Mouse (Mus musculus) adrenal gland, adult 18-20 months (tissue): ENCODE results near the gene R3hdm1. TPM values are rescaled to one million over a fixed set of nuclear protein-coding genes. Genes with fewer than 3 reads are reported as not detected.
A peak's percentile ranks its signal among the peaks of the same experiment; 100 is the strongest.
"Not testable (repeated sequence)": the region's sequence is repeated elsewhere in the genome, so short reads cannot be mapped to it uniquely, and the experiment has no call there.

Experiments used
- DNase-seq, 2 experiments: peaks; one replicate each; pipeline ENCODE4 v3.0.0; 2021 to 2022; ENCODE audit warnings: low spot score in 2 of 2
- total RNA-seq, 2 experiments: library from RNA; stranded (reverse); gene quantifications; 1 replicate in 1 of 2; 2 replicates in 1 of 2; pipeline ENCODE4 v1.2.3; 2021

The R3hdm1 gene
- total RNA-seq, 2 experiments from 2014 or later, result 61.4 to 68.2 TPM

DNA sequence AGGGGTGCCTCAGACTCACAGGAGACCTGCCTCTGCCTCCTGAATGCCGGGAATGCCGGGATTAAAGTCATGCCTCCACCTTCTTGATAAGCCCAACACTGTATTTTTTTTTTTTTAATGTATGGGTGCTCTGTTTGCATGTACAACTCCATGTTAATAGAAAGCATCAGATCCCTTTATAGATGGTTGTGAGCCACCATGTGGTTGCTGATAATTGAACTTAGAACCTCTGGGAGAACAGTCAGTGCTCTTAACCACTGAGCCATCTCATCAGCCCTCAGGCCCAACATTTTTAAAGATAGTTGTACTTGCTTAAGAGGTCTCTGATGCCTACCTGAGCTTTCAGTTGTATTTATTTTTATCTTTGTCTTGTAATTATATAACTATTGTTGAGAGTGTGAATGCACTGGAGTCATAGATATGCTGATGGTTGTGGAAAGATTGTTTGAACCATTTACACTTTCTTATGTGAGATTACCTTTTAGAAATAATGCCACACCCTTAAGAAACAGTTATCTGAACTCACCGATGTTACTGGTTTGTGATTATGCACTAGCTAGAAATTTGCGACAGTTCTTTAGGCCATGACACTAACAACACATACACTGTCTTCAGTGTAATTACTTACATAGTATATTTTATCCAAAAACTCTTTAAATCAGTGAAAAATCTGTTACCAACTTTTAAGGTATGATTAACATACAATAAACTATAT is 18.0 kb downstream of the R3hdm1 start:
- no peak for DNase-seq

DNA sequence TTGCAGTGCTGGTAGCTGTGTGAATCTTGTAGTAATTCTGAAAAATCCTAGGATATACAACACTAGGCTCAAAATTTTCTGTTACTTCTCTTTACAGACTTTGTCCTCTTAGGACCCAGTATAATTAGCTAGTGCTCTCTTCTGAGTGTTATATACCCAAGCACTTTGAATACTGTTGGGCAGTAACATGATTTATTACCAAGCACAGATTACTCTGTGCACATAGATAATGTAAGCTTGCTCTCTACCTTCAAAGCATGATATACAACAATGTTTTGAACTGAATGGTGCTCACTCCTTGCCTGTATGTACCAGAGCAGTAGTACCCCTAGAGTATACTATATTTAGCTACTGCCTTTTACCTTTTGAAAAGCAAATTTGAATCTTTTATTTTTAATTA is 33.1 kb downstream of the R3hdm1 start:
- DNase-seq, result not testable (repeated sequence)

DNA sequence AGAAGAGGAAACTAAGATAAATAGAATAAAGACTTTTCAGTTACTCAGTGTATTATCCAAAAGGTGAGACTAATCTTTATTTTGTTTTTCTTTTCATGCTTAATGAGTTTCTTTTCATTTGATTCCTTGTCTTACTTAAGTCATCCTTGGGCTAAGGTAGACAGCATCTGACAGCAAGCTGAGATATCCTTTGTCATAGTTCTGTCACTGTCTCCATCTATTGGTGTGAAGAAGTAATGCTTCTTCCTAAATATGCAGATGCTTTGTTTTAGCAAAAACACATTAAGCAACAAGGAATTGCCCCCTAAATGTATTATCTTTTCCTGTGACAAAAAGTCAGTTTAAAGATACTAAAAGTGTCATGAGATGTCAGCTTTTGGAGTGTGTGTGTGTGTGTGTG is 37.9 kb downstream of the R3hdm1 start:
- DNase-seq, result no peak

DNA sequence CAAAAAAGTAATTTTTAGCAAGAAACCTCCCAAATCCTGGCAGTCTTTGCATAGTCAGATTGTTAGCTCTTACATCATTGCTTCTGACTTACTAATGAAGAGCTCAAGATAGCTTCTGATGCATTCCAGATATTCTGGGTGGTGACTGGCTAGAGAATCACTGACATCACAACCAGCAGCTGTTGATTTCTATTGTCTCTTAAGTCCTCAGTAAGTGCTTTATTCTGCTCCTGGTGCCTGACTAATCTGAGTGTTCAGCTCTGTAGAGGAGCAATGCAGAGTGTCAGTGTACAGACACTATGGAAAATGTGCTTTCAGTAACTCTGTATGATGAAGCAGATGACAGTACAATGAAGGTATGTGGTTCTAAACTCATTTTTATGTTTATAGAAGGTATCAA is 38.6 kb downstream of the R3hdm1 start:
- DNase-seq, result no peak

DNA sequence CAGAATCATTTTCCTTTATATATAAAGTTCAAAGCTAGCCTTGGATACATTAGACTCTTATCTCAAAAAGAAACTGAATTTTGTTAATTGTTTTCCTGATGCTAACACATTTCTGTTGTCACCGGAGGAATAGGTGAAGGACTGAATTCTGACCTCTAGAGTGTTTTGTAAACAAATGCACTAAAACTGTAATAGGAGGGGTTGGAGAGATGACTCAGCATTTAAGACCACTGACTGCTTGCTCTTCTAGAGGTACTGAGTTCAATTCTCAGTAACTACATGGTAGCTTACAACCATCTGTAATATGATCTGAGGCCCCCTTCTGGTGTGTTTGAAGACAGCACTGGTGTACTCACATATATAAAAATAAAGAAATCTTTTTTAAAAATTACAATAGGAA is 63.9 kb downstream of the R3hdm1 start:
- no peak for DNase-seq

DNA sequence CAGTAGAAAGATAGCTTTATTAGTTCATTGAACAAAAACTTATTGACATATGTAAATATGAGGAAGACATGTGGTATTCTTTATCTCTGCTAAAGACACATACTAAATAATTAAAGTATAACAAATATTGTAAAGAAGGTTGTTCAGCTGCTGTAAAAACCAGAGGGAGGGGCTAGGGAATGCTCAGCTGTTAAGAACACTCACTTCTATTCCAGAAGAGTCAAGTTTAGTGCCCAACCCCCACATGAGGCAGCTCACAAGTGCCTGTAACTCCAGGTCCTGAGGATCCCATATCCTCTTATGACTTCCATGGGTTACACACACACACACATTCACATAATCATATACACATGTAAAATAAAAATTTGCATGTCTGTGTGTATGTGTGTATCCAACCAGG is 67.0 kb downstream of the R3hdm1 start:
- no peak for DNase-seq

DNA sequence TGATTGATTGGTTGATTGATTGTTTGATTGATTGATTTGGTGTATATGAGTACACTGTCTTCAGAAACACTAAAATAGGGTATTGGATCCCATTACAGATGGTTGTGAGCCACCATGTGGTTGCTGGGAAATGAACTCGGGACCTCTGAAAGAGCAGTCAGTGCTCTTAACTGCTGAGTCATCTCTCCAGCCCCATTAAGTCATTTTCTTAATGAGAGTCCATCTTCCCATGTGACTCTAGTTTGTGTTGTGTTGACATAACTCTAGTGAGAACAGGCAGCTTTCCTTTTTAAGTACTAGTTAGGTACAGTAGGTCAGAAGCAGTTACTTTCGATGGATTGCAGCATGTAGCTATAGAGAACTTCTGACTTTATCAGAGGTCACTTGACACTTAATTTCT is 88.3 kb downstream of the R3hdm1 start:
- no peak for DNase-seq

DNA sequence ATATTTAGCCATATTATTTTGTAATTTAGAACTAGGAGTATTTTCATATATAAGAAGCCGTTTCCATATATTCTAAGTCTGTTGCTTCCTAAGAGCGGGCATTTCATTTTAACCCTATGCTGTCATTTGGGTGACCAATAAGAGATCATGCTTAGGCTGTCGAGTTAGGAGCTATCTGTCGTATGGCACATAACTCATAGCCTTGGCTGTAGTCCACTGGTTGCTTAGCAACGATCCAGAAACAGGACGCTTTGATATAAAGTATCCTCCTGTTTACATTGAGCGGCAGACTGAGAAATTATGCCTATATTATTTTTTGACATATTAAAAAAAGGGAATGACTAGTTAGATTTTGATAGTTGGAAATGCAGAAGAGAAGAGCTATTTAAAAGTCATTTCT is 89.3 kb downstream of the R3hdm1 start:
- DNase-seq, result no peak

- no peak for DNase-seq
Observed at GRCm38 (mm10) chr1:128194011-128194410, 90.9 kb downstream of the R3hdm1 start.

- no peak for DNase-seq
Observed at GRCm38 (mm10) chr1:128197353-128197752, 94.3 kb downstream of the R3hdm1 start.

DNA sequence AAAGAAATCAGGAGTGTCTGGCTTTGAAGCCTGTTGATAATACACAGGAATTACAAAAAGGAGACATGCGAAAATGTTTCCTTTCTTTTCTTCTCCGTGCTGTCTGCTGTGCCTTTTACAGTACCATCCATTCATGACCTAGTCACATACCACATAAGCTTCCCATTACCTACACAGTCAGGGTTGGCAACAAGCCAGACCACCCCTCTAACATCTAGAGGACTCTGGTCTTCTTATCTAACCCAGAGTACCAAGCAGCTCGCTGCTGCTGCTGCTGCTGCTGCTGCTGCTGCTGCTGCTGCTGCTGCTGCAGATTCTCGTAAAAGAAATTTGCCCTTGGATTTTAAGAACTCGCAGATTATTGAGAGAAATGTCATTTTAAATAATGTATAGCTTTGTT is 110.2 kb downstream of the R3hdm1 start:
- DNase-seq, result no peak

- DNase-seq, result no peak
Observed at GRCm38 (mm10) chr1:128221886-128222285, 118.8 kb downstream of the R3hdm1 start.

GRCm38 (mm10) chr1:128223304-128223703 is 120.2 kb downstream of the R3hdm1 start:
- no peak for DNase-seq

DNA sequence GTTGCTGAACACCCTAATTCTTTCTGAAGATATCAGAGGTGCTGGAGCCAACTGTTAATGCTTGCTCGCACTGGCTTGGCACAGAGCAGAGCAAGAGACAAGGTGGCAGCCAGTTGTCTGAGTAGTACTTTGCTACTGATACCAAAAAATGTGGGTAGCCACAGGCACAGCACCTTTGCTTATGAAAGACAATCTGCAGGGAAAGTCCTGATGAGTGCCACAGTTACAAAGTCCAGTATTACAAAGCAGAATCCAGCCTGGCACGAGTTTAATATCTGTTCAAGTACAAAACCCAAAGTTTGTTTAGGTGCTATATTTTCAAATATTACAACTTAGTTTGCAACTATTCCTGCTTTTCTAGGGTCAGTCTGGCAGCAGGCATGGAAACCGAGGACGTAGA is 132.1 kb downstream of the R3hdm1 start:
- no peak for DNase-seq

GRCm38 (mm10) chr1:128243627-128243995 is 140.5 kb downstream of the R3hdm1 start, which contains the start of gene Ubxn4:
Ubxn4 (plus strand) TSS chr1:128243964.
- DNase-seq, result peak in 1 of 2 experiments; percentile 23

- DNase-seq, result peak; percentile 90 to 93
Observed at GRCm38 (mm10) chr1:128243996-128244726, 141.1 kb downstream of the R3hdm1 start.

DNA sequence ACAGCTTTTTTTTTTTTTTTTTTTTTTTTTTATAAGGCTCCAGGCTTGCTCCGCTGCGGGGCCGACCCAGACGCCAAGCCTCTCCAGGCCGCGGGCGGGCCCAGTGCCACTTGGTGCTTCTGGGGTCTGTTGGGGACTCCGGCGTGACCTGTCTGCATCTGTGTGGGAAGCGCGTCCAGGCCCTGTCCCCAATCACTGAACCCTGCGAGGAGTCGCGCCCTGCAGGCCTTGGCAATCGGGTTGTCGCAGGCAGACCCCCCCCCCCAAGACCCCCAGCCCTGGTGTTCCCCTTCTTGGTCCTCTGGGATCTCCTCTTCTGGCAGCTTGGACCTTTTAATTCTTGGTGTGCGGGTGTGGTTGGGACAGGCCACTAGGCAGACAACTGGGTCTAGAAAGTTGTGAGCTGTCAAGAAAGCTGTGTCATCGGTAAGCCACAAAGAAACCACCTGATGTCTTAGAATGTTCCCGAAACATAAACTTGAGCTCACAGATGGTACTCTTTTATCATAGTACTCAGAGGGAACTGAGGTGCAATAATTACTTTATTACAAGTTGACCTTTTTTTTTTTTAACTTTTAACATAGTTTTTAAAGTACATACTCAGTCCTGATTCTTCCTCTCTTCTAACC is 141.7 kb downstream of the R3hdm1 start:
- peak in 1 of 2 experiments; percentile 37 for DNase-seq

DNA sequence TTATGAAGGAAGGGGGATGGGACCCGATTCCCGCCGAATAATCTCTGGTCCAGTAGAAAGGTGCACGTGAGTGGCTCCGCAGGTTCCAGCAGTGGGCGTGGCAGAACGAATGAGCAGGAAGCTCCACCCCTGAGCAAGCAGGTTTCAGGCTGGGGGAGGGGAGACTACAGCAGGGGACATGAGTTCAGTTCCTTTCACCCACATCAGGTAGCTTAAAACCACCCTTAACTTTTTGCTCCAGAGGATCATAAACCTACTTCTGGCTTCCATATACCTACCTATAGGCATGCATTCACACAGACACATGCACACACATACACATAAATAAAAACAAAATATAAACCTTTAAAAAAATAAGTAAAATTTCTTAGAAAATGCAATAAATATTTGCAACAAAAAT is 164.0 kb downstream of the R3hdm1 start:
- DNase-seq, result not testable (repeated sequence)

DNA sequence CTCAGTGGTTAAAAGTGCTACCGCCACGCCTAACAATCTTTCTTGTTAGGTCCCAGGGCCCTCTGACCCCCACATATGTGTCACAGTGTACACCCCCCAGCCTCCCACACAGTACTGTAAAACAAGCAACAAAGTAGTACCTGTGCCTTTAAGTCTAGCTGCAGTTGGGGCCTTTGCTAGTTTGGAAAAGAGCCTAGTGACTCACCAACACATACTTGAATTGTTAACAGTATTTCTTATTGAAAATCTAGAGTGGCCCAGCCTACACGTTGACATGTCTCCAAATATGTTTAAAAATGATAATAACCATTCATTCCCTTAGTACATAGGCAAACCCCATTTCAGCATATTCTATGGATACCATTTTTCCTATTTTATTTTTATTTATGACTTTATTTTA is 167.6 kb downstream of the R3hdm1 start:
- DNase-seq, result no peak

DNA sequence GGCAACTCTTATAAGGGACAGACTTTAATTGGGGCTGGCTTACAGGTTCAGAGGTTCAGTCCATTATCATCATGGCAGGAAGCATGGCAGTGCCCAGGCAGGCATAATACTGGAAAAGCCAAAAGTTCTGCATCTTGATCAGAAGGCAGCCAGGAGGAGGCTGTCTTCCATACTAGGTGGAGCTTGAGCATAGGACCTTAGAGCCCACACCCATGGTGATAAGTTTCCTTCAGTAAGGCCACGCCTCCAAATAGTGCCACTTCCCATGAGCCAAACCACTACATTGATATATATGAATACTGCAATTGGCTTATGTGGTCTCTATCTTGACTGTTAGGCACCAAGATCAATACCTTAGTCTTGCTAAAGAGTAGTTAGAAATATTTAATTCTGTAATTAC is 172.8 kb downstream of the R3hdm1 start:
- DNase-seq, result no peak

- no peak for DNase-seq
Observed at GRCm38 (mm10) chr1:128278563-128278962, 175.5 kb downstream of the R3hdm1 start.

DNA sequence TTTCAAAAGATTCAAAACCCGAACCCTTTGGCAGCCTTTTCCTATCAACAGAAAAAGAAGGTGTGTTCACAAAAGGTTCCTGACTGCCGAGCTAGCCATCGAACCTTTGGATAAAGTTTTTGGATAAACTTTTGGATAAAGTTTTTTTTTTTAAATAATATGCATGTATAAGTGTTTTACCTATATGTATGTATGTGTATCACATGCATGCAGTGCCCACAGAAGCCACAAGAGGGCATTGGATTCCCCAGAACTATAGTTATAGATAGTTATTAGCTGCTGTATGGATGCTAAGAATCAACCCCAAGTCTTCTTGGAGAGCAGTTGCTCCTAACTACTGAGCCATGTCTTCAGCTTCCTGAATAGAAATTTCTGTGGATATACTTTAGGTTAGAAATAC is 178.7 kb downstream of the R3hdm1 start:
- no peak for DNase-seq
